Mouse (Mus musculus) megakaryocyte, embryonic 14.5 days (primary cell): Measurements from ENCODE around the gene Gm43738.

ENCODE experiments used
- FLI1 ChIP-seq: IDR thresholded peaks from 2 replicates; pipeline ENCODE4 v1.6.1; 2012; ENCODE audit warnings: low read length, inconsistent platforms, mixed read lengths
- GATA1 ChIP-seq: IDR thresholded peaks from 3 replicates; pipeline ENCODE4 v1.6.1; 2012; ENCODE audit warnings: mixed read lengths, low read length, inconsistent platforms, borderline replicate concordance

DNA sequence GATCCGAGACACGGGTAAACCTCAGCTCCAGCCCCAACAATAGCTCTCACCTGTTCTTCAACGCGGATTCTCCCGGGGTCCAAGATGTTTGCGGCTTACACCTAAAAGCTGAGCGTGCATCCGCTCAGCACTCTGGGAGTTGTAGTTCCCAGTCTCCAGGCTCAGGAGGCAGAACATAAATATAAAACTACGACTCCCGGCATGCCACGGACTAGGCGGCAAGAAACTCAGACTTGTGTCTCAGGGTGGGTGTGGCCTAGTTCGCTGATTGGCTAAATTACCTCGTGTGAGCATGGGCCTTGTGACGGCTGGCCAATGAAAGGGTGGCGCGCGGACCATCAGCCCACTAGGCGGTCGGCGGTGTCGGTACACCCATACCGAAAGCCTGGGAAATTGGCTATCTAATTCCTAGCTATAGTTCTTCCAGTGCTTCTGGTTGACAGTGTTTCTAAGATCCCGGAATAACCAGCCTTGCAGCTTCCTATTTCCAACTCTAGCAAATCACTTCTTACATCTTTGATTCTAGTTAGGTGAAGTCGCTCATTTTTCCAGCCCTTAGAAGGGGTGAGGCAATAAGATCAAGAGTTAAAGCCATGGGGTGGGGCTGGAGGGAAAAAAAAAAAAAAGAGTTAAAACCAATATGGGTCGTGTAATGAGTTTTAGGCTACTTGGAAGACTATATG, 1.1 kb upstream of the Gm43738 start, which contains the start of gene Fdps:
- TF ChIP-seq GATA1: no peak
- TF ChIP-seq FLI1: no peak
